Mouse (Mus musculus) adrenal gland, postnatal 14 days (tissue): ENCODE results near the gene Ankrd28. TPM values are rescaled to one million over a fixed set of nuclear protein-coding genes. Genes with fewer than 3 reads are reported as not detected.

Source experiments
- DNase-seq: peaks from one replicate; pipeline ENCODE4 v3.0.0; 2021; ENCODE audit warnings: mixed read lengths
- total RNA-seq: library from RNA; stranded (reverse); gene quantifications from 2 replicates; pipeline ENCODE4 v1.2.3, GENCODE M21; 2021

Ankrd28 gene
- total RNA-seq, 1 experiment from 2014 or later, result 25.1 TPM

- DNase-seq, result no peak
Observed at GRCm38 (mm10) chr14:31709343-31709742, 121.1 kb downstream of the Ankrd28 start.

GRCm38 (mm10) chr14:31700376-31700775 lies 130.1 kb downstream of the Ankrd28 start:
- no peak for DNase-seq

GRCm38 (mm10) chr14:31697755-31698154 lies 132.7 kb downstream of the Ankrd28 start:
- DNase-seq, result no peak

GRCm38 (mm10) chr14:31697346-31697745 lies 133.1 kb downstream of the Ankrd28 start:
- no peak for DNase-seq

GRCm38 (mm10) chr14:31696985-31697303 lies 133.5 kb downstream of the Ankrd28 start:
- DNase-seq, result no peak

- DNase-seq, result no peak
Observed at GRCm38 (mm10) chr14:31696206-31696984, 134.1 kb downstream of the Ankrd28 start.

GRCm38 (mm10) chr14:31692536-31692935 lies 137.9 kb downstream of the Ankrd28 start:
- DNase-seq, result no peak

GRCm38 (mm10) chr14:31686231-31686630 lies 144.2 kb downstream of the Ankrd28 start:
- DNase-seq, result no peak

GRCm38 (mm10) chr14:31685680-31686079 lies 144.8 kb downstream of the Ankrd28 start:
- DNase-seq, result no peak

- DNase-seq, result no peak
Observed at GRCm38 (mm10) chr14:31684343-31685040, 146.0 kb downstream of the Ankrd28 start.

- no peak for DNase-seq
Observed at GRCm38 (mm10) chr14:31683610-31684009, 146.8 kb downstream of the Ankrd28 start.

- no peak for DNase-seq
Observed at GRCm38 (mm10) chr14:31681931-31682555, 148.4 kb downstream of the Ankrd28 start.

GRCm38 (mm10) chr14:31681291-31681690 lies 149.2 kb downstream of the Ankrd28 start:
- no peak for DNase-seq

GRCm38 (mm10) chr14:31680656-31681055 lies 149.8 kb downstream of the Ankrd28 start:
- DNase-seq, result no peak

- no peak for DNase-seq
Observed at GRCm38 (mm10) chr14:31671635-31672320, 158.7 kb downstream of the Ankrd28 start.

GRCm38 (mm10) chr14:31669642-31670490 lies 160.6 kb downstream of the Ankrd28 start:
- DNase-seq, result peak; percentile 55

GRCm38 (mm10) chr14:31669161-31669611 lies 161.3 kb downstream of the Ankrd28 start:
- peak; percentile 94 for DNase-seq

GRCm38 (mm10) chr14:31668326-31668725 lies 162.1 kb downstream of the Ankrd28 start:
- DNase-seq, result no peak

- DNase-seq, result no peak
Observed at GRCm38 (mm10) chr14:31667741-31668140, 162.7 kb downstream of the Ankrd28 start.

GRCm38 (mm10) chr14:31666931-31667705 lies 163.3 kb downstream of the Ankrd28 start:
- DNase-seq, result no peak

- no peak for DNase-seq
Observed at GRCm38 (mm10) chr14:31665566-31665940, 164.9 kb downstream of the Ankrd28 start.
